Mouse (Mus musculus) liver, postnatal 0 days (tissue): ENCODE data around the gene Fam240a. TPM values are rescaled to one million over a fixed set of nuclear protein-coding genes. Genes with fewer than 3 reads are reported as not detected.

ENCODE experiments used
- ATAC-seq: fragments of 200-750 bp; cut with Nextera tagmentation; 2 replicates; pipeline ENCODE4 v1.8.0; 2017; ENCODE audit warnings: mild to moderate bottlenecking, moderate library complexity
- DNase-seq: peaks from one replicate; pipeline ENCODE4 v3.0.0-alpha.2; 2016
- H3K27ac ChIP-seq: fragments of 300-500 bp; sonication (generic); 2 replicates; pipeline ENCODE4 v1.5.1; 2014; ENCODE audit warnings: antibody characterized with exemption, moderate library complexity, mild to moderate bottlenecking, low read depth
- H3K27me3 ChIP-seq: fragments of 300-500 bp; sonication (generic); 2 replicates; pipeline ENCODE4 v1.6.1; 2014; ENCODE audit warnings: low read length, control low read depth, mixed read lengths; ENCODE audit not compliant: insufficient read depth
- H3K36me3 ChIP-seq: fragments of 300-500 bp; sonication (generic); replicated peaks from 2 replicates; pipeline ENCODE4 v1.6.1; 2014; ENCODE audit warnings: mild to moderate bottlenecking, control low read depth, low read length, moderate library complexity, mixed read lengths; ENCODE audit not compliant: insufficient read depth
- H3K4me1 ChIP-seq: fragments of 300-500 bp; sonication (generic); 2 replicates; pipeline ENCODE4 v1.6.1; 2014; ENCODE audit warnings: antibody characterized with exemption, mild to moderate bottlenecking, control low read depth; ENCODE audit not compliant: insufficient read depth
- H3K4me2 ChIP-seq: fragments of 300-500 bp; sonication (generic); 2 replicates; pipeline ENCODE4 v1.6.1; 2014; ENCODE audit warnings: low read depth, mild to moderate bottlenecking, low read length, moderate library complexity, mixed read lengths
- H3K4me3 ChIP-seq: fragments of 300-500 bp; sonication (generic); 2 replicates; pipeline ENCODE4 v1.5.1; 2014; ENCODE audit warnings: low read depth, low read length
- H3K9ac ChIP-seq: fragments of 300-500 bp; sonication (generic); replicated peaks from 2 replicates; pipeline ENCODE4 v1.6.1; 2014; ENCODE audit warnings: mild to moderate bottlenecking, moderate library complexity
- H3K9me3 ChIP-seq: fragments of 300-500 bp; sonication (generic); 2 replicates; pipeline ENCODE4 v1.6.1; 2016; ENCODE audit warnings: mild to moderate bottlenecking, control low read depth, low read length, mixed read lengths
- CTCF ChIP-seq: sonication (generic); IDR thresholded peaks from 2 replicates; pipeline ENCODE4 v1.5.1; 2016; ENCODE audit warnings: antibody characterized with exemption, low read depth
- EP300 ChIP-seq: IDR thresholded peaks from 2 replicates; pipeline ENCODE4 v1.6.1; 2016; ENCODE audit warnings: antibody characterized with exemption, low read depth, mild to moderate bottlenecking
- WGBS: fragments of 180-500 bp; shearing (Covaris S2); extraction: QIAGEN DNeasy Blood & Tissue Kit; methylation state at CpG from one replicate; pipeline ENCODE4 v1.1.7; 2014; ENCODE audit not compliant: insufficient replicate concordance; 5-methylcytosine and 5-hydroxymethylcytosine counted together
- polyA plus RNA-seq: library from polyadenylated mRNA; unstranded; fragments of >200 nt; fragmentation: Nextera tagmentation; extraction: Ambion mirVana; gene quantifications from 2 replicates; pipeline ENCODE4 v1.2.1, GENCODE M21; 2015

The Fam240a gene
- polyA plus RNA-seq, 1 experiment from 2014 or later, result not detected

DNA sequence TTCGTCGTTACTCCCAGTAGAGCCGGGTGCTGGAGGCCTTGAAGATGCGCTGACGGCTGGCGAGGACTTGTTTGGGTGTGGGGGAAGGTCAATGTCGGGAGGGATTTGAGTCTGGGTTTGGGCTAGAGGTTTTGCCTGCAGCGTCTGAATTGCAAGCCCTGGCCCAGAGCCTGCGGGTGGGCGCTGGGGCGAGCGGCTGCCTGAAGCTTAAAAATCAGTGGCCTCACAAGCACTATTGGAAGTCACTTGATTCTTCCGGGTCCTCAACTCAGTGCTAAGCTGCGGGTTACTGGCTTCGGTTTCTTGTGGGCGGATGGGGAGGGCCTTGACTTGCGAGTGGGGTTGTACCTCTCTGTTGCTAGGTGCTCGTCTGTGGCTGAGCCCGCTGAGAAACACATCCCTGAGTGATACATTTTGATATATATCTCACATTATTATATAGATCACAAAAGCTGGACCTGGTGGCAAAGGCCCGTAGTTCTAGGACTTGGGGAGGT is 29.9 kb upstream of the Fam240a start:
- no peak for DNase-seq
- 30% methylated on average over 20 of the region's 20 CpGs for whole genome bisulfite sequencing
- Histone ChIP-seq H3K4me1 (no peaks in the 10 kb centered on the region), H3K4me3 (no peak overlapping the region), H3K9ac (no peak overlapping the region), H3K9me3 (no peaks in the 10 kb centered on the region), H3K4me2 (no peak overlapping the region), H3K36me3 (no peaks in the 10 kb centered on the region), H3K27me3 (peaks cover 23% of the 10 kb centered on the region), H3K27ac (no peak overlapping the region)
- TF ChIP-seq CTCF (no peak), EP300 (no peak)
- no peak for ATAC-seq

DNA sequence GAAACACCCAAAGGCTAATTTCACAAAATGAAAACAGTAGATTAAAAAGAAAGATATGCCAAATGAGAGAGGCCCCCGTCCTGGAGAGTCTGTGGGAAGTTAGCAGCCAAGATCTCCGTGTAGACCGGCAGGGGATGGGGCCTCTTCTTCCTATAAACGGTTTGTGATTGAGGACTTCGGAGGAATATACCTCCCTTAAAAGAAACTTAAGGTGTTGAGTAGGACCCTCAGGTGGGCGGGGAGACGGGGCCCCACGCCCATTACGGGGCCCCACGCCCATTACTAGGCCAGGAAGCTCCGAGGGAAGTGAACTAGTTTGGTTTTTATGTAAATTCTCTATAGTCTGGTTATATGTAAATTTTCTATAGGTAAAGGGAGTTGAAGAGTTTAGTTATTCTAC is 29.3 kb upstream of the Fam240a start, which contains the start of gene Tdgf1:
Gene Tdgf1 (minus strand): TSS at position 233 of the 400 bp plus-strand sequence.
- H3K4me2 ChIP-seq, result no peak within 1 kb of the TSS
- H3K4me1 ChIP-seq, result no peaks in the 10 kb centered on the region
- no peaks in the 10 kb centered on the region for H3K9me3 ChIP-seq
- no peak for DNase-seq
- no peak within 1 kb of the TSS for H3K27ac ChIP-seq
- no peak for ATAC-seq
- no peak for TF ChIP-seq EP300
- no peak for TF ChIP-seq CTCF
- no peak within 1 kb of the TSS for H3K4me3 ChIP-seq
- 21% methylated on average over 11 of the region's 11 CpGs for whole genome bisulfite sequencing
- H3K9ac ChIP-seq, result no peak within 1 kb of the TSS
- no peaks in the 10 kb centered on the region for H3K36me3 ChIP-seq
- H3K27me3 ChIP-seq, result peaks cover 23% of the 10 kb centered on the region

DNA sequence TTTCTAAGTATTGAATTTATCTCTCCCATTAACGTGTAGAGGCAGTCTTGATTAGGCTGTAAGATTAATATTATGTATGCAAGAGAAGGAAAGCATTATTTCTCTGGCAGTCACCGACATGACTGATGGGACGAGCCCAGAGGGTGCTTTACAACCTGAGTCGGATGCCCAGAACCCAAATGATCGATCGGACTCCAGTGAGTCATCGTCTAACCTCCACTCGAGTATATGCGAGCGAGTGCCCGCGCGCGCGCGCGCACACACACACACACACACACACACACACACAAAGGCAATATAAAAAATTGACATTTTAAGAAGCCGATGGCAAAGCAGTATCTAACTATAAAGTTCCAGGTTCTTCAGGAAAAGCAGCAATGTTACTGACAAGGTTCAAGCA is 28.7 kb upstream of the Fam240a start:
- Histone ChIP-seq H3K9me3 (no peaks in the 10 kb centered on the region), H3K9ac (no peak overlapping the region), H3K27ac (no peak overlapping the region), H3K27me3 (peaks cover 23% of the 10 kb centered on the region), H3K4me3 (no peak overlapping the region), H3K4me2 (no peak overlapping the region), H3K4me1 (no peaks in the 10 kb centered on the region), H3K36me3 (no peaks in the 10 kb centered on the region)
- WGBS, result 21% methylated on average over 18 of the region's 18 CpGs
- ATAC-seq, result no peak
- TF ChIP-seq EP300, result no peak
- TF ChIP-seq CTCF, result no peak
- no peak for DNase-seq

DNA sequence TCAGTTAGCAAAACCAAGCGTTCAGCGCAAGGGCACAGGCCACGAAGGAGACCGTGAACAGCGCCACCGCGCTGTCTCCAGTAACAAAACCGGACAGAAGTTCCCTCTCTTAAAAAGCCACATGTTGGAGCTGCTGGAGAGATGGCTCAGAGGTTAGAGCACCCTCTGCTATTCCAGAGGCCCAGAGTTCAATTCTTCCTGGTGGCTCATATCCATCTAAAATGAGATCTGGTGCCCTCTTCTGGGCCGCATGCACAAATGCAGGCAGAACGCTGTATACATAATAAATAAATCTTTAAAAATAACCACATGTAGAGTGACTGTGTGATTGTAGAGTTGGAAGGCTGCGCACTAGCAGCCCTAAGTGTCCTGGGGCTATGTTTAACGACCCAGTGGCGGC is 27.6 kb upstream of the Fam240a start:
- DNase-seq, result no peak
- TF ChIP-seq EP300 (no peak), CTCF (peak; percentile 57)
- Histone ChIP-seq H3K27ac (no peak overlapping the region), H3K4me2 (no peak overlapping the region), H3K4me3 (no peak overlapping the region), H3K27me3 (peaks cover 23% of the 10 kb centered on the region), H3K4me1 (no peaks in the 10 kb centered on the region), H3K9me3 (no peaks in the 10 kb centered on the region), H3K36me3 (no peaks in the 10 kb centered on the region), H3K9ac (no peak overlapping the region)
- 38% methylated on average over 13 of the region's 13 CpGs for WGBS
- no peak for ATAC-seq

DNA sequence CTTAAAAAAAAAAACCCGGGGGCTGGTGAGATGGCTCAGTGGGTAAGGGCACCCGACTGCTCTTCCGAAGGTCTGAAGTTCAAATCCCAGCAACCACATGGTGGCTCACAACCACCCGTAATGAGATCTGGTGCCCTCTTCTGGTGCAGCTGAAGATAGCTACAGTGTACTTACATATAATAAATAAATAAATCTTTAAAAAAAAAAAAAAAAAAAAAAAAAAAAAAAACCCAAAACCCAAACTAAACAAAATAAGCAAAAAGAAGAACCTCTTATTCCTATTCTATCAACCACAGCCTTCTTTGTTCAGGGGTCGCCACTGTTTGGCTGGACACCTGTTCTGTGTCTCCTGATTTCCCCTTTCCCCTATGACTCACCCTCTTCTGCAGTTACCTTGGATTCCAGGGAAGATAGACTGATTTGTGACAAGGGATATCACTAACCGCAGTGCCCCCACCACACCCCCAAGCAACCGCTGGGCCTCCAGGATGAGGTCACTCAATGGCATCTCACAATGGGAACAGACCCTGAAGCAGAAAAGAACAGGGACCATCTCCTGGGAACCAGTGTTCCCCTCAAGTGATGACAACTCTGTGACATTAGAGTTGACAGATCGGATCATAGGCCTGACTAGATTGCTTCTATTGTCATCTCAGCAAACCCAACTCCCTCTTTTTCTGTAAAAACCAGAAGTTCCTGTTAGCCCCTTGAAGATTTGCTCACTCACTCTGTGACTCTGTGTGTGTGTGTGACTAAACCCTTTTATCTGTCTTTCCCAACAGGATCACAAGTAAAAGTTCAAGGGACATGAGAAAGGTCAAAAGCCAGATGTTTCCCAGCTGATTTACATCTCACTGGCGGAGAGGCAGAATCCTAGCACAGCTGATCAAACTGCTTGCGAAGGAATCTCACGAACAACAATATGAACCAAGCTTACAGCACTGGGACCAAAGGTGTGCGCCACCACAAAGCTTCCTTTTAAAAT is 21.1 kb upstream of the Fam240a start:
- H3K9me3 ChIP-seq, result no peaks in the 10 kb centered on the region
- no peak overlapping the region for H3K9ac ChIP-seq
- no peak overlapping the region for H3K27ac ChIP-seq
- no peaks in the 10 kb centered on the region for H3K27me3 ChIP-seq
- ATAC-seq, result no peak
- 62% methylated on average over 12 of the region's 12 CpGs for WGBS
- H3K4me1 ChIP-seq, result no peaks in the 10 kb centered on the region
- no peak for TF ChIP-seq EP300
- no peak for TF ChIP-seq CTCF
- no peak overlapping the region for H3K4me3 ChIP-seq
- no peak for DNase-seq
- H3K4me2 ChIP-seq, result no peak overlapping the region
- no peaks in the 10 kb centered on the region for H3K36me3 ChIP-seq

DNA sequence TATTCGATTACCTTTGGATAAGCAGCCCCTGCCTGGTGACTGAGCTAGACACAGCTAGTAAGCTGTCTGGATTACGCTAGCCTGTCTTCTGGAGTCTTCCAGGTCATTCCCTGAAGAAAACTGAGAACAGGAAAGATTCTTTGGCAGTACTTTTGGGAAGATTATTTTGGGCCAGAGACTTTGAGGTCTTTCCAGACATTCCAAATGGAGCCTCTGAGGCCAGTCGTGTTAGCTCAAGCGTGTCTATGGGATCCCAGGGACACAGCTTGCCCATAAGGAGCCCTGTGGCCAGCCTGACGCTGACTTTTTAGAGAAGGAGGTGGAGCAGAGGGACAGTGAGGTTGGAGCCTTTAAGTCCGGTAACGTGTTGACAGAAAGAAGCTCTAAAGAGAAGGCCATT is 19.3 kb upstream of the Fam240a start:
- Histone ChIP-seq H3K4me1 (no peaks in the 10 kb centered on the region), H3K9me3 (no peaks in the 10 kb centered on the region), H3K36me3 (no peaks in the 10 kb centered on the region), H3K9ac (no peak overlapping the region), H3K27ac (no peak overlapping the region), H3K4me2 (no peak overlapping the region), H3K4me3 (no peak overlapping the region), H3K27me3 (no peaks in the 10 kb centered on the region)
- DNase-seq, result no peak
- TF ChIP-seq CTCF (no peak), EP300 (no peak)
- WGBS, result 79% methylated on average over 7 of the region's 7 CpGs
- ATAC-seq, result no peak
